Mouse (Mus musculus): ENCODE data around the gene Mt3. TPM values are rescaled to one million over a fixed set of nuclear protein-coding genes. Genes with fewer than 3 reads are reported as not detected.
"Not testable (repeated sequence)": the region's sequence is repeated elsewhere in the genome, so short reads cannot be mapped to it uniquely, and the experiment has no call there.

Gene Mt3
- polyA plus RNA-seq, 1 experiment from 2014 or later: 88.7 TPM

DNA sequence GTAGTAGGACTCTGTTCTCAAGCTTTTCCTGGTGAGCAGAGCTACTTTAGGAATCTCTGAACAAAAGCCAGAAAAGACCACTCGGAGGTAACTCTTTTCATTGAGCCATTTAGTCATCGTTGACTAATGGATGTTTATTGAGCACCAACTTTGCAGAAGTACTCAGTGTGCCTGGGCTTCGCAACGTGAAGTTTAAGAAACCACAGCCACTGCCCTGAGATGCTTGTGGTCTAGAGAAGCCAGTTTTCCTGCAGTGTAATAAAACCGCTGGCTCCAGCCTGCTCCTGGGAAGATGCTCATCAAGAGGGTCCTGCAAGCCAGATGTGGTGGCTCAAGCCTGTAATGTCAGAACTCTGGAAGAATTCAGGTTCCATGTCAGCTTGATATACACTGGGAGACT lies 20.3 kb upstream of the Mt3 start:
- 83% methylated on average over 5 of the region's 5 CpGs for WGBS
- peaks cover 2% of the 10 kb centered on the region; the same call in 1 of the 2 replicates for H3K27me3 ChIP-seq (ENCODE audit: control insufficient read depth, insufficient read depth, low read length)
- H3K4me2 ChIP-seq (ENCODE audit: low read length): no peak overlapping the region
- H3K36me3 ChIP-seq (ENCODE audit: control insufficient read depth, insufficient read depth, low read length): no peaks in the 10 kb centered on the region
- H3K9ac ChIP-seq (ENCODE audit: low read length): no peak overlapping the region
- ATAC-seq (ENCODE audit: insufficient number of reproducible peaks, insufficient read depth, low FRiP score, low read depth): no peak
- H3K27ac ChIP-seq (replicated peaks in 1 of 2; ENCODE audit: control insufficient read depth in 1 of 2, insufficient read depth in 1 of 2, low read depth in 2 of 2, low read length in 2 of 2): no peak overlapping the region
- no peak overlapping the region for H3K4me3 ChIP-seq (ENCODE audit: control insufficient read depth in 1 of 2, insufficient read depth in 1 of 2, low read depth in 1 of 2, low read length in 2 of 2)
- no peaks in the 10 kb centered on the region for H3K4me1 ChIP-seq (ENCODE audit: control insufficient read depth in 2 of 2, insufficient read depth in 2 of 2, low read length in 2 of 2)
- H3K9me3 ChIP-seq (ENCODE audit: control insufficient read depth, low read length): 0 out of 2 replicates have a peak, but pooled peaks cover 4% of the 10 kb centered on the region

DNA sequence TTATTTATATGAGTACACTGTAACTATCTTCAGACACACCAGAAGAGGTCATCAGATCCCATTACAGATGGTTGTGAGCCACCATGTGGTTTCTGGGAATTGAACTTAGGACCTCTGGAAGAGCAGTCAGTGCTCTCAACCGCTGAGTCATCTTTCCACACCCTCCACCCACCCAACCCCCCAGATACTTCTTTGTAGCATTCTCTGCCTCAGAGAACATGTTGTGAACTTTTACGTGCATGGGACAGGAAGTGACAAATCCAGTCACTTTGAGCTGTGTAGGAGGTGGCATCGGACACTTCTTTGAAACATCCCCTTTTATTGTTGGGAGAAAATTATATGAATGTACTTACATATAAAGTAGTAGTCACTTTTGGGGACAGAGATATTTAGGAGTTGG lies 17.8 kb upstream of the Mt3 start:
- not testable (repeated sequence) for H3K4me1 ChIP-seq (ENCODE audit: control insufficient read depth in 2 of 2, insufficient read depth in 2 of 2, low read length in 2 of 2); H3K36me3 ChIP-seq (ENCODE audit: control insufficient read depth, insufficient read depth, low read length); H3K4me3 ChIP-seq (ENCODE audit: control insufficient read depth in 1 of 2, insufficient read depth in 1 of 2, low read depth in 1 of 2, low read length in 2 of 2); H3K27me3 ChIP-seq (ENCODE audit: control insufficient read depth, insufficient read depth, low read length); H3K9ac ChIP-seq (ENCODE audit: low read length); ATAC-seq (ENCODE audit: insufficient number of reproducible peaks, insufficient read depth, low FRiP score, low read depth); H3K9me3 ChIP-seq (ENCODE audit: control insufficient read depth, low read length); H3K27ac ChIP-seq (replicated peaks in 1 of 2; ENCODE audit: control insufficient read depth in 1 of 2, insufficient read depth in 1 of 2, low read depth in 2 of 2, low read length in 2 of 2); H3K4me2 ChIP-seq (ENCODE audit: low read length)
- 53% methylated on average over 3 of the region's 3 CpGs for WGBS

DNA sequence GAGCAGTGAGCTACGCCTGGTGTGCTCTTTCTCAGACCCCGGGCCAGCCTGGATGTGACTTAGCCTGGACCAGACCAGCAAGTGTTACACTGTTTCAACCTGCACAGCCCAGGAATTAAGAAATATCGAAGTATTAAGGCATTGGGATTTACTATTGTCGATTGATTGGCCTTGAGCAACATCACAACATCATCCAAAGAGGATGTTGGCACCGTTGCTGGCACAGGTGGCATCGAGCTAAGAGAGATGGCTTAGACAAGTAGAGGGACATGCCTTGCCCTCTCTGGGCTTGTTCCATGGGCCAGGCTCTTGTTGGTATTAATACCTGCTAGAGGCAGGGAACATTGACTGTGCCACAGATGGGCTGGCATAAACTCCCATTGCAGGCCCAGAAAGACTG lies 16.9 kb upstream of the Mt3 start:
- Histone ChIP-seq H3K4me2 (ENCODE audit: low read length) (no peak overlapping the region), H3K9ac (ENCODE audit: low read length) (no peak overlapping the region), H3K4me3 (ENCODE audit: control insufficient read depth in 1 of 2, insufficient read depth in 1 of 2, low read depth in 1 of 2, low read length in 2 of 2) (no peak overlapping the region), H3K36me3 (ENCODE audit: control insufficient read depth, insufficient read depth, low read length) (no peaks in the 10 kb centered on the region), H3K27ac (replicated peaks in 1 of 2; ENCODE audit: control insufficient read depth in 1 of 2, insufficient read depth in 1 of 2, low read depth in 2 of 2, low read length in 2 of 2) (no peak overlapping the region), H3K9me3 (ENCODE audit: control insufficient read depth, low read length) (0 out of 2 replicates have a peak, but pooled peaks cover 4% of the 10 kb centered on the region), H3K4me1 (ENCODE audit: control insufficient read depth in 2 of 2, insufficient read depth in 2 of 2, low read length in 2 of 2) (no peaks in the 10 kb centered on the region), H3K27me3 (ENCODE audit: control insufficient read depth, insufficient read depth, low read length) (peaks cover 2% of the 10 kb centered on the region; the same call in 1 of the 2 replicates)
- 88% methylated on average over 6 of the region's 6 CpGs for WGBS
- no peak for ATAC-seq (ENCODE audit: insufficient number of reproducible peaks, insufficient read depth, low FRiP score, low read depth)

DNA sequence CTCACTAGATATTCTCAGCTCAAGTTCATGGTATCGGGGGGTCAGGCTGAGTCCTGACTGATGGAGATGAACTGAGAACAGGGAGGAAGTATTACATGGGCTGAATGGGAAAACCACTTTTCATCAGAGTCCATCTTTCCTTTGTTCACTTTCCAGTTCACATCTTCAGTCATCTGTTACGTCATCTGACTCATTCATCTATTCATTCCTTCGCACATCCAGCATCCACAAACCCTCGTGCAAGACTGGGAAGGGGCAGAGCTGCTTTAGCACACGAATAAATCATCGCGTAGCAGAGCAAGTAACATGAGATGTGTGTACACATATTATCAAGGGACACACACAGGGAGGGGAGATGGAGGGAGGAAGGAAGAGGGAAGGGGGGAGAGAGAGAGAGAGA lies 16.2 kb upstream of the Mt3 start:
- H3K4me2 ChIP-seq (ENCODE audit: low read length): no peak overlapping the region
- no peaks in the 10 kb centered on the region for H3K4me1 ChIP-seq (ENCODE audit: control insufficient read depth in 2 of 2, insufficient read depth in 2 of 2, low read length in 2 of 2)
- peaks cover 2% of the 10 kb centered on the region; the same call in 1 of the 2 replicates for H3K27me3 ChIP-seq (ENCODE audit: control insufficient read depth, insufficient read depth, low read length)
- no peak overlapping the region for H3K27ac ChIP-seq (replicated peaks in 1 of 2; ENCODE audit: control insufficient read depth in 1 of 2, insufficient read depth in 1 of 2, low read depth in 2 of 2, low read length in 2 of 2)
- no peak overlapping the region for H3K4me3 ChIP-seq (ENCODE audit: control insufficient read depth in 1 of 2, insufficient read depth in 1 of 2, low read depth in 1 of 2, low read length in 2 of 2)
- no peak for ATAC-seq (ENCODE audit: insufficient number of reproducible peaks, insufficient read depth, low FRiP score, low read depth)
- H3K9me3 ChIP-seq (ENCODE audit: control insufficient read depth, low read length): 0 out of 2 replicates have a peak, but pooled peaks cover 4% of the 10 kb centered on the region
- WGBS: 78% methylated on average over 7 of the region's 7 CpGs
- H3K36me3 ChIP-seq (ENCODE audit: control insufficient read depth, insufficient read depth, low read length): no peaks in the 10 kb centered on the region
- H3K9ac ChIP-seq (ENCODE audit: low read length): no peak overlapping the region

DNA sequence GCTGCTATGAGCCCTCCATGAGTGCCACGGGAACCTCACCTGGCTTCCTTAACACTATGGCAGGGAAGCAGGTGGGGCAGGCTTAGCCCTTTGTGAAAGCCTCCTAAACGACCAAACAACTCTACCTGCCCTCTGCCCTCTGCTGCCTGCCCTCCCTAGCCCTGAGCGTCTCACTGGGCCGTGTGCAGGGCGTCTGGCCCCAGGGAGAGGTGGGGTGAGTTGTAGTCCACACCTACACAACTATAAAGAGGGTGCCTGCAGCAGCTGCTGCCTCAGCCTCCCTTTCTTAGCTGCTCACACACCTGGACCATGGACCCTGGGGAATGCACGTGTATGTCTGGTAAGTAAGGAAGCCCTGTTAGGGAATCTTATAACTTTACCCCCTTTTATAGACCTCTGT lies 15.5 kb upstream of the Mt3 start, which contains the start of gene Mt4:
TSS of gene Mt4 (plus strand) at position 265 of the 400 bp plus-strand sequence.
- H3K4me2 ChIP-seq (ENCODE audit: low read length): no peak within 1 kb of the TSS
- 0 out of 2 replicates have a peak, but pooled peaks cover 4% of the 10 kb centered on the region for H3K9me3 ChIP-seq (ENCODE audit: control insufficient read depth, low read length)
- 47% methylated on average over 6 of the region's 6 CpGs for WGBS
- H3K27ac ChIP-seq (replicated peaks in 1 of 2; ENCODE audit: control insufficient read depth in 1 of 2, insufficient read depth in 1 of 2, low read depth in 2 of 2, low read length in 2 of 2): no peak within 1 kb of the TSS
- ATAC-seq (ENCODE audit: insufficient number of reproducible peaks, insufficient read depth, low FRiP score, low read depth): no peak
- peaks cover 2% of the 10 kb centered on the region; the same call in 1 of the 2 replicates for H3K27me3 ChIP-seq (ENCODE audit: control insufficient read depth, insufficient read depth, low read length)
- no peaks in the 10 kb centered on the region for H3K36me3 ChIP-seq (ENCODE audit: control insufficient read depth, insufficient read depth, low read length)
- no peak within 1 kb of the TSS for H3K4me3 ChIP-seq (ENCODE audit: control insufficient read depth in 1 of 2, insufficient read depth in 1 of 2, low read depth in 1 of 2, low read length in 2 of 2)
- H3K9ac ChIP-seq (ENCODE audit: low read length): no peak within 1 kb of the TSS
- no peaks in the 10 kb centered on the region for H3K4me1 ChIP-seq (ENCODE audit: control insufficient read depth in 2 of 2, insufficient read depth in 2 of 2, low read length in 2 of 2)

DNA sequence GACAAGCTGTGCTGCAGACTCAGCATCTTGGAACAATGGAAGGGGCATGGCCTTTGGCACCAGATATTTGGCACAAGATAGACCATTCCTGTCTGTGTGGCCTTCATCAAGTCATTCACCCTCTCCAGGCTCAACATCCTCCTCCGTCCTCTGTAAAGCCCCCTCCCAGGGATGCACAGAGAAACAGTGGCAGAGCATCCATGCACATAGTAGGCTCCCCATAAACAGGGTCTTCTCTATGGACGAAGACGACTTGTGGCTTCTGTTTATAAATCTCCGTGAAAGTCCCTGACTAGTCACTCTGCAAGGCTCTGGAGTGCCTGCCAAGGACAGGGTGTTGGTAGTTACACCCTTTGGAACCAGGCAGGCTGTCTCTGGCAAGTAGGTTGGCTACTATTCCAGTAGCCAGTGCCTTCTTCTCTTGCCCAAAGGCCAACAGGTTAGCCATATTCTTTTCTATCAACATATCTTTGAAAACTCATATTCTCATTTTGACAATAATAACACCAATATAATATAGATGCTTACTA lies 12.1 kb upstream of the Mt3 start:
- Histone ChIP-seq H3K4me3 (ENCODE audit: control insufficient read depth in 1 of 2, insufficient read depth in 1 of 2, low read depth in 1 of 2, low read length in 2 of 2) (no peak overlapping the region), H3K4me2 (ENCODE audit: low read length) (no peak overlapping the region), H3K4me1 (ENCODE audit: control insufficient read depth in 2 of 2, insufficient read depth in 2 of 2, low read length in 2 of 2) (no peaks in the 10 kb centered on the region), H3K36me3 (ENCODE audit: control insufficient read depth, insufficient read depth, low read length) (no peaks in the 10 kb centered on the region), H3K27me3 (ENCODE audit: control insufficient read depth, insufficient read depth, low read length) (peaks cover 2% of the 10 kb centered on the region; the same call in 1 of the 2 replicates), H3K9me3 (ENCODE audit: control insufficient read depth, low read length) (no peaks in the 10 kb centered on the region), H3K9ac (ENCODE audit: low read length) (no peak overlapping the region), H3K27ac (replicated peaks in 1 of 2; ENCODE audit: control insufficient read depth in 1 of 2, insufficient read depth in 1 of 2, low read depth in 2 of 2, low read length in 2 of 2) (no peak overlapping the region)
- 73% methylated on average over 4 of the region's 4 CpGs for WGBS
- ATAC-seq (ENCODE audit: insufficient number of reproducible peaks, insufficient read depth, low FRiP score, low read depth): no peak

DNA sequence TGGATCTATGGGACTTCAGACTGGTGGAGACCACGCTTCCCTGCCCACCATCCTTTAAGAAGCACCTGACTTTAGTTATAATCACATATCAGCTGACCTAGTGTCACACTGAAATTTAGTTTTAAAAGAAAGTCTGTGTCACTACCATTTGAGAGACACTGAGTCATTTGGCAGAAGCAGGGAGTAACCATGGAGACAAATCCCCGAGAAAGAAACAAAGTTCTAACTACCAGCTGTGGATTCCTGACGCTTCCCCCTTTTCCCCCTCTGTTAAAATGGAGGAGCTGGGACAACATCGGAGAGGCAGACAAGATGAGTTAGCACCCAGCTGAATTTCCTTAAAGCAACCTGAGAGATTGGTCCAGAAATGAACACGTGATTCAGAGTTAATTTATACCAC lies 4.2 kb upstream of the Mt3 start:
- Histone ChIP-seq H3K4me3 (ENCODE audit: control insufficient read depth in 1 of 2, insufficient read depth in 1 of 2, low read depth in 1 of 2, low read length in 2 of 2) (no peak overlapping the region), H3K27me3 (ENCODE audit: control insufficient read depth, insufficient read depth, low read length) (peaks cover 6% of the 10 kb centered on the region; the same call in 1 of the 2 replicates), H3K9me3 (ENCODE audit: control insufficient read depth, low read length) (no peaks in the 10 kb centered on the region), H3K27ac (replicated peaks in 1 of 2; ENCODE audit: control insufficient read depth in 1 of 2, insufficient read depth in 1 of 2, low read depth in 2 of 2, low read length in 2 of 2) (no peak overlapping the region), H3K4me2 (ENCODE audit: low read length) (no peak overlapping the region), H3K9ac (ENCODE audit: low read length) (no peak overlapping the region), H3K36me3 (ENCODE audit: control insufficient read depth, insufficient read depth, low read length) (no peaks in the 10 kb centered on the region), H3K4me1 (ENCODE audit: control insufficient read depth in 2 of 2, insufficient read depth in 2 of 2, low read length in 2 of 2) (peaks cover 0 to 9% of the 10 kb centered on the region in 2 experiments; a peak in 2 of 4 replicates)
- 48% methylated on average over 5 of the region's 5 CpGs for WGBS
- ATAC-seq (ENCODE audit: insufficient number of reproducible peaks, insufficient read depth, low FRiP score, low read depth): no peak

DNA sequence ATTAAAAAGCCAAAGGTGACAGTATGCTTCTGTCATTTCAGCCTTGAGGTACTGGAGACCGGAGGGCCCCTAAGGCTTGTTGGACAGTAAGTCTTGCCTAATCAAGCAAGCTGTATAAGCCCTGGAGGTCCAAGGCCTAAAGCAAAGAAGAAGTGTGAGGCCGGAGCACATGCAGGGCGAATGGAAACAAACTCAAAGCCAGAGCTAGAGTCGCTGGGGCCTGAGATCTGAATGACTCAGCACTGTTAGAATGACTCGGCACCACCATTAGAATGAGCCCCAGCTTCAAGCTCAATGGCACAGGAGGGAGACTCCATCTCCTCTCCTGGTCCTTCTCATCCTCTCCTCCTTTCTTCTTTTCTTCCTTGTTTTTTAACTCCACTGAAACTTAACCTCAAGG lies 1.5 kb upstream of the Mt3 start:
- Histone ChIP-seq H3K9me3 (ENCODE audit: control insufficient read depth, low read length) (no peaks in the 10 kb centered on the region), H3K27me3 (ENCODE audit: control insufficient read depth, insufficient read depth, low read length) (peaks cover 6% of the 10 kb centered on the region; the same call in 1 of the 2 replicates), H3K4me1 (ENCODE audit: control insufficient read depth in 2 of 2, insufficient read depth in 2 of 2, low read length in 2 of 2) (peaks cover 11 to 26% of the 10 kb centered on the region in 2 experiments), H3K27ac (replicated peaks in 1 of 2; ENCODE audit: control insufficient read depth in 1 of 2, insufficient read depth in 1 of 2, low read depth in 2 of 2, low read length in 2 of 2) (no peak overlapping the region), H3K4me2 (ENCODE audit: low read length) (no peak overlapping the region), H3K36me3 (ENCODE audit: control insufficient read depth, insufficient read depth, low read length) (no peaks in the 10 kb centered on the region), H3K4me3 (ENCODE audit: control insufficient read depth in 1 of 2, insufficient read depth in 1 of 2, low read depth in 1 of 2, low read length in 2 of 2) (no peak overlapping the region), H3K9ac (ENCODE audit: low read length) (no peak overlapping the region)
- no peak for ATAC-seq (ENCODE audit: insufficient number of reproducible peaks, insufficient read depth, low FRiP score, low read depth)
- WGBS: 80% methylated on average over 5 of the region's 5 CpGs

Data from heart, embryonic 14.5 days (tissue).